Mouse (Mus musculus): Measurements from ENCODE around the gene Herc1. TPM values are rescaled to one million over a fixed set of nuclear protein-coding genes. Genes with fewer than 3 reads are reported as not detected.
A peak's percentile ranks its signal among the peaks of the same experiment; 100 is the strongest.

Herc1 gene
- polyA plus RNA-seq, 1 experiment from 2014 or later = 47.8 TPM

DNA sequence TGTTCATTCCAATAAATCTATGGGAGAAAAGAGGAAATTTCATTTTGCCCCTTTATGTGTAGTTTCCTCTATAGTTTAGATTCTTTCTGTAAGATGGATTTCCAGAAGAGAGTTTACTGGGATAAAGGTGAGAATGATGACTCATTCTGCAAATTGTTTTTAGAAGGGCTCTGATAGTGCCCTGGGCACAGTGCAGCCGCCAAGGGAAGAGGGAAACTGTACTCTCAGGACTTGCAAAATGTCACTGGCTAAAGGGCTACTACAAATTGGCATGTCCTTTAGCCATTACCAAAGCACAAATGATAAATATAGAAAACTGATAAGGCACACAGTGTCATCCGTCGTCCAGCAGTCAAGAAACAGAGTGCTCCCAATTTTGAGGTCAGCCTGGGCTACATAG lies 19.8 kb upstream of the Herc1 start:
- Histone ChIP-seq H3K27ac (no peak overlapping the region), H3K4me3 (no peak overlapping the region), H3K36me3 (no peaks in the 10 kb centered on the region), H3K9ac (no peak overlapping the region), H3K4me1 (replicated peaks) (no peaks in the 10 kb centered on the region), H3K27me3 (no peaks in the 10 kb centered on the region), H3K4me2 (no peak overlapping the region), H3K9me3 (no peaks in the 10 kb centered on the region)
- no peak for ATAC-seq (ENCODE audit: low FRiP score)
- WGBS = 83% methylated on average over 3 of the region's 3 CpGs

DNA sequence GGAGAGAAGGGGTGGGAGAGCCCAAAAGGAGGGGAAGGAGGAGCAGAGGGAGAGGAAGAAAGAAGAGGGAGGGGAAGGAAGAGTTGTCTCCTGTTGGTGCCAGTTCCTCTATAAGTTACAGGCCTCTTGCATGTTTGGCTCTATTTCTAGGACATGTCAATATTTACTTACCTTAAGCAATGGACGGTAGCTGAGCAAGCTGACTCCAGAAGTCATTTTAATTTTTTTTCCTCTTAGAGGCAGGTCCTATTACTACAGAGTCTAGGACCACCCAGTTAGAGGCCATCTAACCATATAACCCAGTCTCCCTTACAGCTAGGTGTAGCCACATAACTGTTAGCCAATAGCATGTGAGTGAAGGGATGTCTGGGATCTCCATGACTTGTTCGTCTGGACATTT lies 18.7 kb upstream of the Herc1 start:
- H3K4me2 ChIP-seq = no peak overlapping the region
- H3K4me1 ChIP-seq (replicated peaks) = no peaks in the 10 kb centered on the region
- H3K27me3 ChIP-seq = no peaks in the 10 kb centered on the region
- 88% methylated on average over 2 of the region's 2 CpGs for WGBS
- H3K36me3 ChIP-seq = no peaks in the 10 kb centered on the region
- no peak for ATAC-seq (ENCODE audit: low FRiP score)
- H3K27ac ChIP-seq = no peak overlapping the region
- H3K9me3 ChIP-seq = no peaks in the 10 kb centered on the region
- H3K4me3 ChIP-seq = no peak overlapping the region
- H3K9ac ChIP-seq = no peak overlapping the region

DNA sequence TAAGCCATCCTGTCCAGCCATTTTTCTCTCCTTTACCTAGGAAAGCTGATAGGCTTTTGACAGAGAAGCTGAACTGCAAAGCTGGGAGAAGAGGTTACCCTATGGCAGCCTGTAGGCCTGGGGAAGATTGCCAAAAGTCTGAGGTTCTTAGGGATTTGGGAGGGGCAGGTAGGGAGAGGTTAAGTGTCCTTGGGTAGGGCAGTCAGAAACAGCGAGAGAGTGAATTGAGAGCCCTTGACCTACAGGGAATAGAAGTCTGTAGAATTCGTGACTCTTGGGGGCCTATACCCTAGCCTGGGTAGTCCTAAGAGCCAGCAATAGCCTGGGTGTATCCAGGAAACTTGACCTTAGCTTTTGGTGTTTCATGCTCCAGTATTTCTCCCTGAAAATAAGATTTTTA lies 17.9 kb upstream of the Herc1 start:
- Histone ChIP-seq H3K4me2 (no peak overlapping the region), H3K27ac (no peak overlapping the region), H3K36me3 (no peaks in the 10 kb centered on the region), H3K4me3 (no peak overlapping the region), H3K9me3 (no peaks in the 10 kb centered on the region), H3K27me3 (no peaks in the 10 kb centered on the region), H3K9ac (no peak overlapping the region), H3K4me1 (replicated peaks) (no peaks in the 10 kb centered on the region)
- 77% methylated on average over 2 of the region's 2 CpGs for WGBS
- no peak for ATAC-seq (ENCODE audit: low FRiP score)

DNA sequence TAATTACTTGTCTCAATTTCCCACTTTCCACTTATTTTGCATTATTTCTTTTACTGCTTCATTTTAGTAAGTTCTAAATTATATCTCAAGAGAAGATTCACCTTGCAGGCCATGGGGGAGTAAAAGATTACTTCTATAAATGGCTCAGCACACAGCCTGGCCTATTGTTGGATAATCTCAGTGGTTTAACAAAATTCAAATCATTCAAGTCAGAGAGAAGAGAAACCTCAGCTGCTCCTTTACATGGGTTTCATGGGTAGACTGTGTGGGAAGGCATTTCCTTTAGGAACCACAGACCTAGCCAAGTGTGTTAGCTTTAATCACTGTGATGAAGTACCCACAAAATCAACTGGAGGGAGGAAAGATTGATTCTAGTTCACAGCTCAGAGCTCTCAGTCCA lies 13.0 kb upstream of the Herc1 start:
- H3K27me3 ChIP-seq = no peaks in the 10 kb centered on the region
- H3K36me3 ChIP-seq = no peaks in the 10 kb centered on the region
- no peak overlapping the region for H3K27ac ChIP-seq
- no peak overlapping the region for H3K4me2 ChIP-seq
- no peaks in the 10 kb centered on the region for H3K4me1 ChIP-seq (replicated peaks)
- no peak overlapping the region for H3K4me3 ChIP-seq
- ATAC-seq (ENCODE audit: low FRiP score) = no peak
- H3K9ac ChIP-seq = no peak overlapping the region
- no peaks in the 10 kb centered on the region for H3K9me3 ChIP-seq

GRCm38 (mm10) chr9:66338005-66338782 lies 12.1 kb upstream of the Herc1 start:
- Histone ChIP-seq H3K36me3 (no peaks in the 10 kb centered on the region), H3K4me2 (no peak overlapping the region), H3K27ac (no peak overlapping the region), H3K4me3 (no peak overlapping the region), H3K9me3 (no peaks in the 10 kb centered on the region), H3K9ac (no peak overlapping the region), H3K4me1 (replicated peaks) (no peaks in the 10 kb centered on the region), H3K27me3 (no peaks in the 10 kb centered on the region)
- 57% methylated on average over 3 of the region's 3 CpGs for WGBS
- no peak for ATAC-seq (ENCODE audit: low FRiP score)

GRCm38 (mm10) chr9:66339714-66340113 lies 10.5 kb upstream of the Herc1 start:
- ATAC-seq (ENCODE audit: low FRiP score) = no peak
- no peaks in the 10 kb centered on the region for H3K36me3 ChIP-seq
- WGBS = 72% methylated on average over 1 of the region's 1 CpGs
- no peak overlapping the region for H3K4me2 ChIP-seq
- H3K9me3 ChIP-seq = no peaks in the 10 kb centered on the region
- H3K27me3 ChIP-seq = no peaks in the 10 kb centered on the region
- H3K4me3 ChIP-seq = no peak overlapping the region
- no peak overlapping the region for H3K9ac ChIP-seq
- H3K4me1 ChIP-seq (replicated peaks) = no peaks in the 10 kb centered on the region
- H3K27ac ChIP-seq = no peak overlapping the region

GRCm38 (mm10) chr9:66340394-66341094 lies 9.7 kb upstream of the Herc1 start:
- Histone ChIP-seq H3K4me3 (no peak overlapping the region), H3K4me2 (no peak overlapping the region), H3K9me3 (no peaks in the 10 kb centered on the region), H3K27ac (no peak overlapping the region), H3K27me3 (no peaks in the 10 kb centered on the region), H3K9ac (no peak overlapping the region), H3K4me1 (replicated peaks) (no peaks in the 10 kb centered on the region), H3K36me3 (no peaks in the 10 kb centered on the region)
- no peak for ATAC-seq (ENCODE audit: low FRiP score)
- WGBS = 89% methylated on average over 3 of the region's 3 CpGs

DNA sequence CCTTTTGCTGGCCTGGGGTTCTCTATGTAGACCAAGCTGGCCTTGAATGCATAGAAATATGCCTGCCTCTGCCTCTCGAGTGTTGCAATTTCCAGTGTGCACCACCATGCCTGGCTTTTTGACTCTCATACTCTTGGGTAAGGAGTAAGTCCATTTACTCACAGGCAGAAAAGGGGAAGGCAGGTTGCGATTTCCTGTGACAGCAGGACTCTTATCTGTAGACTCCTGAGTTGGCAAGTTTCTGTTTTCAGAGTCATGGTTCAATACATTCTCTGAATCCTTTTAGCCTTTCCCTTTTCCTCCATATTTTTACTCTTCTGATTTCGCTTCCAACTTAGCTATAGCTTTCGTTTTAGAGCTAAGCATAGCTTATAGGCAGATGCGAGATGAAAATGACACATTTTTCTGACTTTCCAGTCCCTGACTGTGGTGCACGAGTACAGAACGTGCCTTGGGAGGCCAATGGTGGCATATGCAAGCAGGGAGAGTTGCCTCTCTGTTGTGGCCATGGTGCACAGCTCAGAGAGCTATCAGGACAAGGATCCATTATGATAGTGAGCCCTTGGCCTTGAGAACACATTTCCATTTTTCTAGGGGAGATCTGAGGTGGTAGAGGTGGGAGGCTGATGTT lies 2.7 kb upstream of the Herc1 start:
- peaks cover 17% of the 10 kb centered on the region for H3K4me1 ChIP-seq (replicated peaks)
- H3K9me3 ChIP-seq = no peaks in the 10 kb centered on the region
- no peak overlapping the region for H3K4me2 ChIP-seq
- H3K27me3 ChIP-seq = no peaks in the 10 kb centered on the region
- no peak overlapping the region for H3K27ac ChIP-seq
- WGBS = 91% methylated on average over 7 of the region's 7 CpGs
- ATAC-seq (ENCODE audit: low FRiP score) = no peak
- H3K4me3 ChIP-seq = no peak overlapping the region
- H3K9ac ChIP-seq = no peak overlapping the region
- H3K36me3 ChIP-seq = no peaks in the 10 kb centered on the region

DNA sequence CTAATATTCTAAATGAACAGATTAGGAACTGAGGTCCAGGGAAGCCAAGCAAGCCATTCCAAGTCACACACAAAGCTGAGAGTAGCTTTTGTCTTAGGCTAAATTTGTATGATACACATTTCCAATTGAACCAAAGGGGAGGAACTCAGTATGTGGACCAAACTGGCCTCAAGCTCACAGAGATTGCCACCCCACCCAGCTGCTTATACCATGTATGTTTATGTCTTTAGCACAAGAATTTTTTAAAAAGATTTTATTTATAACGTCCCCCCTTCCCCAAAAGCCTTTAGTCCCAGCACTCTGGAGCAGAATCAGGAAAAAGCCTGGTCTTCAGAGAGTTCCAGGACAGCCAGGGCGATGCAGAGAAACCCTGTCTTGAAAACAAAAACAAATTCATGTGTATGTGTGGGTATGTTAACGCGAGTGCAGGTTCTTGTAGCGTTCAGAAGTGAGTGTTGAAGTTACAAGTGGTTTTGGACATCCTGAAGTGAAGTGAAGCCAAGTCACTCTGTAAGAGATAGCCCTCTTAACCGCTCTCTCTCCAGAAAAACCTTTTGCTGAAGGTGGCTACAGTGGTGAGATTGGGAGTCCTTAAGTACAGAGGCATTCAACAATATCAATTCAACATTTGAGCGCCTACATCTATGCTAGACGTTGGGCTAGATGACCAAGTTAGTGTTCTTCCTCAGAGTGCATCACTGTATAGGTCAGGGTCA lies 948 bp upstream of the Herc1 start:
- Histone ChIP-seq H3K9me3 (no peaks in the 10 kb centered on the region), H3K9ac (peak overlapping the region; percentile 99), H3K4me1 (replicated peaks) (peaks cover 20% of the 10 kb centered on the region), H3K4me3 (peak overlapping the region; percentile 88), H3K27me3 (no peaks in the 10 kb centered on the region), H3K36me3 (no peaks in the 10 kb centered on the region), H3K27ac (peak overlapping the region; percentile 99), H3K4me2 (peak overlapping the region; percentile 71)
- WGBS = 41% methylated on average over 8 of the region's 8 CpGs
- no peak for ATAC-seq (ENCODE audit: low FRiP score)

DNA sequence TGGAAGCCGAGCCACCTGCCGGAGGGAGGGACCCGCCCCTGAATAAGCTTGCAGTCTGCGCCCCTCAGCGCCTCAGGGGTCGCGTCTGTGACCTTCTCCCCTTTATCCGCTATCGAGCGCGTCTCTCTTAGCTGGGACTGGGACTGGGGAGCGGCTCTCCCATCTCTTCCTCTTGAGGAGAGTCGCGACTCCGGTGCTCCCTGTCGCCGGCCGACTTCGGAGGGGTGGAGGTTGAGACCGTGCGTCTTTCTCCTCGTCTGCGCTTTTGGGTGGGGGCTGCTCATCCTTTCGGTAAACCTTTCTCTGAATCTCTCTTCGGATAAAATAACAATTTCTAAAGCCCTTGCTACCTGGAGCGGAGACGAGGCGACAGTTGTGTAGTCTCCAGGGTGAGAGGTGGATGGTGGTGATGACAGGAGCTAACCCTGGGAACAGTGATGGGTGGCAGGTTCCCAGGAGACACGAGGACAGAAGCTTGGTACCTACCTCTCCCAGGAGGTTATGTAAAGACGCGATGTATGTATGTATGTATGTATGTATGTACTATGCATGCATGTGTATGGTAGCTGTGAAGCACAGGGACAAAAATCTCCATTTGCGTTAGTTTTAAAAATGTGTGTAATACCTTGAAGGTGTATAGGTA lies 659 bp downstream of the Herc1 start:
- no peaks in the 10 kb centered on the region for H3K36me3 ChIP-seq
- peak overlapping the region; percentile 99 for H3K27ac ChIP-seq
- peaks cover 23% of the 10 kb centered on the region for H3K4me1 ChIP-seq (replicated peaks)
- ATAC-seq (ENCODE audit: low FRiP score) = peak; percentile 27
- WGBS = under 1% methylated on average over 31 of the region's 32 CpGs
- H3K27me3 ChIP-seq = no peaks in the 10 kb centered on the region
- H3K4me2 ChIP-seq = peak overlapping the region; percentile 71
- H3K9me3 ChIP-seq = no peaks in the 10 kb centered on the region
- peak overlapping the region; percentile 88 for H3K4me3 ChIP-seq
- H3K9ac ChIP-seq = peak overlapping the region; percentile 99

DNA sequence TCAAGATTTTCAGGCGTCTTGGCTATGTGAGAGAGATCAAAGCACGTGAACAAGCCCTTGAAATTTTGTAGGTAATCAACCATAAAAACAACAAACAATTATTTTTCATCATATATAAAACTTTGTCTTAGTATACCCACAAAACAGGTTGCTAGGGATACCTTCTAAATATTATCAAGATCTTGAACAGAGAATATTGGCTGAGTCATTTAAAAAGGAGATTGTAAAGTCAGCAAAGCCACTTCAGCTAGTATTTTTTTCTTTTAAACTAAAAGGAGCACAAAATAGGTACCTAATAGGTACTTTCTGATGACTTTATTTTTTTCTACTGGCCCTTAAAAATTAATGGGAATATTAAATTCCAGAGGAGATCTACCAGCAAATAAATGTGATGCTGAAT lies 2.5 kb downstream of the Herc1 start:
- WGBS = 77% methylated on average over 2 of the region's 2 CpGs
- H3K9ac ChIP-seq = no peak overlapping the region
- peaks cover 23% of the 10 kb centered on the region for H3K4me1 ChIP-seq (replicated peaks)
- H3K27ac ChIP-seq = no peak overlapping the region
- no peak overlapping the region for H3K4me3 ChIP-seq
- no peaks in the 10 kb centered on the region for H3K9me3 ChIP-seq
- H3K36me3 ChIP-seq = no peaks in the 10 kb centered on the region
- no peak for ATAC-seq (ENCODE audit: low FRiP score)
- H3K27me3 ChIP-seq = no peaks in the 10 kb centered on the region
- peak overlapping the region; percentile 71 for H3K4me2 ChIP-seq

DNA sequence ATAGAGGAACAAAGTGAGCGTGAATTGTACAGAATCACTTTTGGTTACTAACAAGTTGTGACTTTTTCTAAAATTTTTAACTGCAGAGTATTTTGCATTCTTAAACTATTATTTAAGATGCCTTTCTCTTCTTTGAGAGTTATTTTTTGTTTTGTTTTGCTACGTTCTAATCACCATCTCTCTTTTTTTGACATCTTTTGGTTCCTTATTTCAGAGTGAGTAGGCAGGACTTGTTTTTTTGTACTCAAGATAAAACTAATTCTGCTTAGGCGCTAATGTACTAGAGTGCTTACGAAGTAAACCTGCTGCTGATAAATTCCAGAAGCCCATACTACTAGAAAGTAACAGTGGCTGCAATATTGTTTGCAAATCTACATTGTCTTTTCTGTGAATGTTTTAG lies 8.9 kb downstream of the Herc1 start:
- no peaks in the 10 kb centered on the region for H3K27me3 ChIP-seq
- WGBS = 93% methylated on average over 4 of the region's 4 CpGs
- no peak overlapping the region for H3K4me3 ChIP-seq
- H3K36me3 ChIP-seq = no peaks in the 10 kb centered on the region
- H3K9ac ChIP-seq = no peak overlapping the region
- no peak for ATAC-seq (ENCODE audit: low FRiP score)
- H3K27ac ChIP-seq = no peak overlapping the region
- no peak overlapping the region for H3K4me2 ChIP-seq
- H3K9me3 ChIP-seq = no peaks in the 10 kb centered on the region
- peaks cover 5% of the 10 kb centered on the region; the same call in 1 of the 2 replicates for H3K4me1 ChIP-seq (replicated peaks)

All from hindbrain, embryonic 13.5 days (tissue).